Mouse (Mus musculus) olfactory bulb, adult 2 months (tissue): Measurements from ENCODE around the gene Nrbf2. TPM values are rescaled to one million over a fixed set of nuclear protein-coding genes. Genes with fewer than 3 reads are reported as not detected.

Experiments used
- H3K27ac ChIP-seq: fragments of 200-500 bp; 2 replicates; pipeline ENCODE4 v1.5.1; 2012; ENCODE audit warnings: low read depth, low read length; ENCODE audit not compliant: insufficient read depth
- H3K4me1 ChIP-seq: fragments of 200-500 bp; 2 replicates; pipeline ENCODE4 v1.6.1; 2012; ENCODE audit warnings: low read length; ENCODE audit not compliant: control insufficient read depth, insufficient read depth
- H3K4me3 ChIP-seq: fragments of 200-500 bp; 2 replicates; pipeline ENCODE4 v1.5.1; 2012; ENCODE audit warnings: mild to moderate bottlenecking, low read depth, low read length, moderate library complexity; ENCODE audit not compliant: insufficient read depth
- CTCF ChIP-seq: fragments of 200-500 bp; IDR thresholded peaks from 2 replicates; pipeline ENCODE4 v1.5.1; 2012; ENCODE audit warnings: low read depth, mild to moderate bottlenecking, low read length, moderate library complexity; ENCODE audit not compliant: insufficient read depth
- POLR2A ChIP-seq: fragments of 200-500 bp; IDR thresholded peaks from 2 replicates; pipeline ENCODE4 v1.6.1; 2012; ENCODE audit warnings: mild to moderate bottlenecking, low read depth, low read length, moderate library complexity; ENCODE audit not compliant: insufficient read depth
- WGBS: fragments of 180-500 bp; shearing (Covaris S2); methylation state at CpG from one replicate; pipeline ENCODE4 v1.1.7; 2018; 5-methylcytosine and 5-hydroxymethylcytosine counted together
- polyA plus RNA-seq: library from polyadenylated mRNA; stranded (reverse); fragments of >200 nt; gene quantifications from 2 replicates; pipeline ENCODE4 v1.2.4, GENCODE M21; 2012; ENCODE audit warnings: low replicate concordance; ENCODE audit not compliant: missing spikeins, insufficient read depth, insufficient read length

The Nrbf2 gene
- polyA plus RNA-seq, 1 experiment = not detected

- Histone ChIP-seq H3K4me1 (no peaks in the 10 kb centered on the region), H3K4me3 (no peak overlapping the region), H3K27ac (no peak overlapping the region)
- WGBS = 90% methylated on average over 17 of the region's 17 CpGs
- TF ChIP-seq CTCF (no peak), POLR2A (no peak)
These were observed 12.2 kb upstream of the Nrbf2 start for GRCm38 (mm10) chr10:67297175-67297855.

DNA sequence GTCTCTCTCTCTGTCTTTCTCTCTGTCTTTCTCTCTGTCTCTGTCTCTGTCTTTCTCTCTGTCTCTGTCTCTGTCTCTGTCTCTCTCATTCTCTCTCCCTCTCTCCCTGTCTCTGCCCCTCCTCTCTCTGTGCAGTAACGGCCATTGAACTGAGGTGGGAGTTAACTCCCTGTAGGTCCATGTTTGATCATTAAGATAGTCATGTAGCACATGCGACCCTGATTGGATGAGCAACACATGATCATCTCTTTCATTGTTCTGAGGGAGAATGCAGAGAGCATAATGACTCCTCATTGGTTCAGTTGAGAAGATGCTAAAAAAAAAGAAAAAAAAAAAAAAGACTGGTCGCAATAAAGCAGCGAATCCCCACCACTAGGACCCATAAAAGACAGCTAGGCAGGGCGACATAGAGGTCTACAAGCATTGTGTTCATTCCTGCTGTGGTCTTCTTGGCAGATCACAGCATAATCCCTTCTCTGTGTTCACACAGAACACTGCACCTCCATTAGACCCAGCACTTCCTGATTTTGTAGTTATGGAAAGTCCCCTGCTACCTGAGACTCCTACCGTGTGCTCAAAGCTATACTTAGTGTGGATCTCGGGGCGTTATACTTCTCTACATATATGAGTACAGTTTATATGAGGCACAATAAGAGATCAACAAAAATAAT is 11.5 kb upstream of the Nrbf2 start:
- Histone ChIP-seq H3K4me1 (no peaks in the 10 kb centered on the region), H3K27ac (no peak overlapping the region), H3K4me3 (no peak overlapping the region)
- TF ChIP-seq POLR2A (no peak), CTCF (no peak)
- WGBS = 89% methylated on average over 8 of the region's 8 CpGs

- WGBS = 69% methylated on average over 7 of the region's 7 CpGs
- no peak overlapping the region for H3K27ac ChIP-seq
- no peaks in the 10 kb centered on the region for H3K4me1 ChIP-seq
- H3K4me3 ChIP-seq = no peak overlapping the region
- TF ChIP-seq CTCF (no peak), POLR2A (no peak)
These were observed 10.9 kb upstream of the Nrbf2 start for GRCm38 (mm10) chr10:67295938-67296466.

GRCm38 (mm10) chr10:67295331-67295730 is 10.2 kb upstream of the Nrbf2 start:
- WGBS = 91% methylated on average over 5 of the region's 5 CpGs
- no peak overlapping the region for H3K4me3 ChIP-seq
- no peak overlapping the region for H3K27ac ChIP-seq
- TF ChIP-seq POLR2A (no peak), CTCF (no peak)
- H3K4me1 ChIP-seq = no peaks in the 10 kb centered on the region

- TF ChIP-seq POLR2A (no peak), CTCF (no peak)
- Histone ChIP-seq H3K4me1 (peaks cover 2% of the 10 kb centered on the region; the same call in 1 of the 2 replicates), H3K27ac (no peak overlapping the region), H3K4me3 (no peak overlapping the region)
- 64% methylated on average over 8 of the region's 8 CpGs for WGBS
These were observed 6.0 kb upstream of the Nrbf2 start for GRCm38 (mm10) chr10:67291087-67291486.

DNA sequence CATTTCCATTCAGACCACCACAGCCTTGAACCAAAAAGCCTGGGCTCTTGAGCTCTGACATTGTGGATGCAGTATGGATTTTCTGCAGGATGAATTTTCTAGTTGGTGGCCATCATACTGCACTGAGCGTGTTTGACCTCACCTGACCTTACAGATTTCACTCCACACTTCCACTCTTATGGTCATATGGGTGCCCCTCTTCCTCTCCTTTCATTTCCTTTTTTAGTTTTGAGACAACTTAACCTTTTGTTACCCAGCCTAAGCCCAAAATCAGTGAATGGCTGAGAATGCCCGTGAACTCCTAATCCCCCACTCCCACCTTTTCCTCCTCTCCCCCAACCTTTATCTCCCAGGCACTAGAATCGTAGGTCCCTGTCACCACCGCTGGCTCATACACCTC is 5.5 kb upstream of the Nrbf2 start:
- peaks cover 2% of the 10 kb centered on the region; the same call in 1 of the 2 replicates for H3K4me1 ChIP-seq
- no peak for TF ChIP-seq POLR2A
- no peak for TF ChIP-seq CTCF
- WGBS = 87% methylated on average over 4 of the region's 4 CpGs
- H3K4me3 ChIP-seq = no peak overlapping the region
- no peak overlapping the region for H3K27ac ChIP-seq

GRCm38 (mm10) chr10:67287877-67288276 is 2.8 kb upstream of the Nrbf2 start:
- H3K4me3 ChIP-seq = no peak overlapping the region
- peaks cover 8% of the 10 kb centered on the region for H3K4me1 ChIP-seq
- TF ChIP-seq POLR2A (no peak), CTCF (no peak)
- H3K27ac ChIP-seq = no peak overlapping the region
- WGBS = 14% methylated on average over 3 of the region's 3 CpGs

GRCm38 (mm10) chr10:67284761-67285175 is 337 bp downstream of the Nrbf2 start:
- TF ChIP-seq CTCF = no peak
- TF ChIP-seq POLR2A = no peak

DNA sequence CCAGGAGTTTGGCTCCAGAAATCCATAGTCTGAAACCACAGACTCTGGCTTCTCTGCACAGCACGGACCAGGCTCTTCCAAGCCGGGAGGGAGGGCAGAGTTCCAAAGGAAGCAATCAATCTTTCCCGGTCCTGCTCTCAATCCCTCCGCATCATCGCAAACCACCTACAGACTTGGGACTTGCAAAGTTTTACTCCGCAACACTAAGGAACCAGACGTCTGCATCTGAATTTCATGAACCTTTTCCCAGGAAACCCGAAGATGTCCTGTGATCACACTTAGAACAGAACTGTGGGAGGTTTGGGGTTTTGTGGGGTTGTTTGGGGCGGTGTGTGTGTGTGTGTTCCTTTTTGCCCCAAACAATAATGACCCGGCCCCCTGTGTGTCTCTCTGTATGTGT is 794 bp downstream of the Nrbf2 start:
- Histone ChIP-seq H3K4me3 (peak overlapping the region; percentile 87), H3K27ac (no peak overlapping the region), H3K4me1 (peaks cover 13% of the 10 kb centered on the region)
- TF ChIP-seq CTCF (no peak), POLR2A (no peak)
- WGBS = under 1% methylated on average over 10 of the region's 10 CpGs

More at GRCm38 (mm10) chr10:67284761-67285175, 337 bp downstream of the Nrbf2 start:
- H3K4me1 ChIP-seq = peaks cover 13% of the 10 kb centered on the region
- peak overlapping the region; percentile 87 for H3K4me3 ChIP-seq
- under 1% methylated on average over 41 of the region's 41 CpGs for WGBS
- H3K27ac ChIP-seq = no peak overlapping the region
